Mouse (Mus musculus): ENCODE results near the gene Preb.

Preb gene

DNA sequence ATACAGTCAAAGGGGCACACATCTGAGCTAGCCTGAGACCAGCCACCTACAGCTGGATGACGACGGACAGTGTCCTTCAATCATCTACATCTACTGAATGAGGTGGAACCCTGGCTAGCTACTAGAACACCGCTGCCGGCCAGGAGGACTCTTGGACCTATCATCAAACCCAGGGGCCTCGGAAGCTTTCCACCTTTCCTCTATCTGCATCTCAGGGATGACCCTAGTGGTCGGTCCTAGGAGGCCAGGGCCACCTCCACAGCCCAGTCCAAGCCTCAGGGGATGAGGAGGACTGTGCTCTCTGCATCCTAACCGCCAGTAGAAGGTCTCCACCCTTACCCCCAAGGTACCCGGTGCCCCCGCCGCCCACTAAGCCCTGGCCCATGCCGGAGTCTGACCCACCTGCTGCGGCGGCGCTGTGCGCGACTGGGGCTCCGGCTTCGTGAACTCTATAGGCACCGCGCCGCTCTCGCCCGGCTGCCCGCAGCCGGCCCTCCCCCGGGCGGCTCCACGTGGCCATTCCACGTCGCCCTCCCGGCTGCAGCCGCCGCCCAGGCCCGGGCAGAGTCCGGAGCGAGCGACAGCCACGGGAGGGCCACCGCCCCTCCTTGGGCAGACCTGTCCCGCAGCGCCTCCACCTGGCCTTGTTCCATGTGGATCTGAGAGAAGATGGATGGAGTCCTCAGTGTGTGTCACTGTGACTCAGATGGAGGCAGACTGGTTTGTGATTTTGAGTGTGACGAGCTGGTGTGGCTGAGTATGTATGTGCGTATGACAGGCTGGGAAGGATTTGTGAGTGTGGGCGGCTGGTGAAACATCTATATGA lies 15.0 kb downstream of the Preb start, which contains the start of gene Cgref1:
Cgref1 (minus strand) TSS at position 636 of the 826 bp plus-strand sequence.
- DNase-seq (ENCODE audit: low read depth, low spot score): peak; percentile 29
- Histone ChIP-seq H3K27me3 (ENCODE audit: control insufficient read depth, insufficient read depth, low read length, poor library complexity, severe bottlenecking) (no peaks in the 10 kb centered on the region), H3K36me3 (ENCODE audit: control insufficient read depth, insufficient read depth, low read length, poor library complexity, severe bottlenecking) (no peaks in the 10 kb centered on the region)

- no peak for DNase-seq (ENCODE audit: low read depth, low spot score)
- H3K27me3 ChIP-seq (ENCODE audit: control insufficient read depth, insufficient read depth, low read length, poor library complexity, severe bottlenecking): no peaks in the 10 kb centered on the region
- H3K36me3 ChIP-seq (ENCODE audit: control insufficient read depth, insufficient read depth, low read length, poor library complexity, severe bottlenecking): no peaks in the 10 kb centered on the region
These were observed 15.8 kb downstream of the Preb start for GRCm38 (mm10) chr5:30944344-30944743.

DNA sequence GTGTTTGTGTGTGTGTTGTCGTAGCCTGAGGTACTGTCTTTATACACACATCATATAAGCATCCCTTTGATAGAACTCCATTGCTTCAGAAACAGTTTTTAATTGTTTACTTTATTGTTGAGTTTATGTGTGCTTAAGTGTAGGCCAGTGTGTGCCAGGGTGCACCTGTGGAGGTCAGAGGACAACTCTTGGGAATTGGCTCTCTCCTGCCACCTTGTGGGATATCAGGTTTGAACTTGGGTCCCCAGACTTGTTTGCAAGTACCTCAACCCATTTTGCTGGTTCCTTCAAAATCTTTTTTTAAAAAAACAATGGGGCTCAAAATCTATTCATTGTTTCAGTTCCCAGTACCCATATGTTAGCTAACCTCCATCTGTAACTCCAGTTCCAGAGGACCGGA lies 17.2 kb downstream of the Preb start:
- no peaks in the 10 kb centered on the region for H3K27me3 ChIP-seq (ENCODE audit: control insufficient read depth, insufficient read depth, low read length, poor library complexity, severe bottlenecking)
- DNase-seq (ENCODE audit: low read depth, low spot score): peak; percentile 56
- no peaks in the 10 kb centered on the region for H3K36me3 ChIP-seq (ENCODE audit: control insufficient read depth, insufficient read depth, low read length, poor library complexity, severe bottlenecking)

GRCm38 (mm10) chr5:30934725-30935461 lies 25.3 kb downstream of the Preb start:
- no peak for DNase-seq (ENCODE audit: low read depth, low spot score)
- Histone ChIP-seq H3K27me3 (ENCODE audit: control insufficient read depth, insufficient read depth, low read length, poor library complexity, severe bottlenecking) (no peaks in the 10 kb centered on the region), H3K36me3 (ENCODE audit: control insufficient read depth, insufficient read depth, low read length, poor library complexity, severe bottlenecking) (no peaks in the 10 kb centered on the region)

DNA sequence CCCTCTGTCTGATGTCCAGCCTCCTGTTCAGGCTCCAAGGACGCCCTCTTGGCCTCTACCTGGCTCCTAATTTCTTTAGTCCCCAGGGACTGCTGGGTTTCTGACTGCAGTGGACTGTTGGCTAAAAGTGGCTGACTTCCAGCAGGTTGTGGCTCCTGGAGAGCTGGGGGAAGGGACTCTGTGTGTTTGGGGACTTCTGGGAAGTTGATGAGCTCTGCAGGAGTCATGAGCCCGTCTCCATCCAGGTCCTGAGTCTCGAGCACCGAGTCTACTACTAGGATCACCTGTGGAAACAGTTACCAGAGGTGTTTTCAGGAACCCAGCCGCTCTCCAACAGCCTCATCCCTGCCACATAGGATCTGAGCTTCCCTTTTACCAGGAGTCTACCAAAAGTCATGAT lies 26.5 kb downstream of the Preb start:
- Histone ChIP-seq H3K27me3 (ENCODE audit: control insufficient read depth, insufficient read depth, low read length, poor library complexity, severe bottlenecking) (no peaks in the 10 kb centered on the region), H3K36me3 (ENCODE audit: control insufficient read depth, insufficient read depth, low read length, poor library complexity, severe bottlenecking) (no peaks in the 10 kb centered on the region)
- DNase-seq (ENCODE audit: low read depth, low spot score): no peak

DNA sequence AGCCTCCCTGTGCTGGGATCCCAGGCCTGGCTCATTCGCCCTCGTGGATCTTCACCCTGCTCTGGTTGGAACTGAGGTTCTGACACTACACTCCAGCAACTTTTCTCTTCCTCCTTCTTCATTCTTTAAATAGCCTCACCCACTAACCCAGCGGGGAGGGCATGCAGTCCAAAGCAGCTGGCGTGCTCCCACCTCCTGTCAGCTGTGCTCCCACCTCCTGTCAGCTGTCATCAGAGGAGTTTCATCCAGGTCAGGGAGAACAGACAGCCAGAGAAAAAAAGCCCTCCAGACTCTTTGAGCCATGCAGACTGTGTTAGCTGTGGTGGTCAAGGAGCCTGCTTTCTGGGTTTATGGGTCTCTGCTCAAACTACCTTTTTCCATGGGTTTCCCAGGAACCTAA lies 28.8 kb downstream of the Preb start:
- DNase-seq (ENCODE audit: low read depth, low spot score): no peak
- no peaks in the 10 kb centered on the region for H3K36me3 ChIP-seq (ENCODE audit: control insufficient read depth, insufficient read depth, low read length, poor library complexity, severe bottlenecking)
- no peaks in the 10 kb centered on the region for H3K27me3 ChIP-seq (ENCODE audit: control insufficient read depth, insufficient read depth, low read length, poor library complexity, severe bottlenecking)

DNA sequence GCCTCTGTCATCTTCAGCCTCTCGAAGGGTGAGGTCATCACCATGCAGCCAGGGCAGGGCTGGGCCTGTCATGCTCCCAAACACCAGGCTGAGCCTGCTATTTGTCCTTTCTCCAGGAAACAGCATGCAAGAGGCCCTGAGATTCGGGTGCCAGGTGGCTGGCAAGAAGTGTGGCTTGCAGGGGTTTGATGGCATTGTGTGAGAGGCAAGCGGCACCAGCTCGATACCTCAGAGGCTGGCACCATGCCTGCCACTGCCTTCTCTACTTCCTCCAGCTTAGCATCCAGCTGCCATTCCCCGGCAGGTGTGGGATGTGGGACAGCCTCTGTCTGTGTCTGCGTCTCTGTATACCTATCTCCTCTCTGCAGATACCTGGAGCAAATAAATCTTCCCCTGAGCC lies 29.3 kb downstream of the Preb start:
- H3K36me3 ChIP-seq (ENCODE audit: control insufficient read depth, insufficient read depth, low read length, poor library complexity, severe bottlenecking): no peaks in the 10 kb centered on the region
- H3K27me3 ChIP-seq (ENCODE audit: control insufficient read depth, insufficient read depth, low read length, poor library complexity, severe bottlenecking): no peaks in the 10 kb centered on the region
- DNase-seq (ENCODE audit: low read depth, low spot score): no peak

GRCm38 (mm10) chr5:30930121-30930520 lies 30.0 kb downstream of the Preb start:
- peak; percentile 75 for DNase-seq (ENCODE audit: low read depth, low spot score)
- Histone ChIP-seq H3K27me3 (ENCODE audit: control insufficient read depth, insufficient read depth, low read length, poor library complexity, severe bottlenecking) (no peaks in the 10 kb centered on the region), H3K36me3 (ENCODE audit: control insufficient read depth, insufficient read depth, low read length, poor library complexity, severe bottlenecking) (no peaks in the 10 kb centered on the region)

DNA sequence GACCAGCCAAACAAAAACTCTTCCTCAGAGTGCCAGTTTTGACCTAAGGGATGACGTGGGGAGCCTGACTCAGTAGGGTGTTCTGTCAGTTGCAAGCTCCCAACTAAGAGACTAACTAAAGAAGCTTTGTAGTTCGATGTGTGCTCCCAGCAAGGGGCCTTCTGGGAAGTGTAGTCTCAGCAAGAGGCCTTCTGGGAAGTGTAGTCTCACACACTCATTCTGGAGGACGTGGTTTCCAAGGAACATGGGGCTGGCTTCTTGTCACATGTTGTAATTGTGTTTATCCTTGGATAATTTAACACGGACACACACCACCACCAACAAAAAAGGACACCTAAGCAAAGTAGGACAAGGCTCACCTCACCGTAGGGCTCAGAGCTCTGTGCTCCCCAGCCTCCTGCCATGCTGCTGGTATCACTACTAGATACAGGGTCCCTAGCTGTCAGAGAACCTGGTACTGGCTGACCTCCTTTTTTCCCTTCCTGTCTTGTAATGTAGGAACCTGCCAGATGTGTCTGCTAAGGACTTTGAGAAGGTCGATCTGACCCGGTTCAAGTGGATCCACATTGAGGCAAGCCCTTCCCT lies 32.1 kb downstream of the Preb start:
- no peaks in the 10 kb centered on the region for H3K27me3 ChIP-seq (ENCODE audit: control insufficient read depth, insufficient read depth, low read length, poor library complexity, severe bottlenecking)
- no peak for DNase-seq (ENCODE audit: low read depth, low spot score)

DNA sequence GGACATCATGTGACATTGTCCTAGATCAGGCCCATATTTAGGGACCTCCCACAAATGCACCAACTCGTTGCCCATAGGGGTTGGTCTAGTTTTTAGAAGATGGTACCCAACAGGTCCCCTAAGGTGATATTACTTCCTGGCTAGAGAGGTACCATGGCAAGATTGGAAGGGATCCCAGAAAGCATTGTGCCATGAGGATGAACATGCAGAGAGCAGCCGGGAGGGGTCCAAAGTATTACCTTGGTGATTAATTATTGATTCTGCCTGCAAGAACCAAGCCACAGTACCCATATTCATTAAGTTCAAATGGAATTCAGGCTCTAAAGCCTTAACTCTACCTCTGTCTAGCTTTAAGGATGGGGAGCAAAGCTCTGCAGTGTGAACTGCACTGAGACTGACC lies 34.1 kb downstream of the Preb start:
- no peaks in the 10 kb centered on the region for H3K36me3 ChIP-seq (ENCODE audit: control insufficient read depth, insufficient read depth, low read length, poor library complexity, severe bottlenecking)
- no peak for DNase-seq (ENCODE audit: low read depth, low spot score)

More for the DNA sequence above, 32.1 kb downstream of the Preb start:
- H3K36me3 ChIP-seq (ENCODE audit: control insufficient read depth, insufficient read depth, low read length, poor library complexity, severe bottlenecking): no peaks in the 10 kb centered on the region

GRCm38 (mm10) chr5:30925217-30925616 lies 34.9 kb downstream of the Preb start:
- H3K36me3 ChIP-seq (ENCODE audit: control insufficient read depth, insufficient read depth, low read length, poor library complexity, severe bottlenecking): no peaks in the 10 kb centered on the region
- no peaks in the 10 kb centered on the region for H3K27me3 ChIP-seq (ENCODE audit: control insufficient read depth, insufficient read depth, low read length, poor library complexity, severe bottlenecking)
- no peak for DNase-seq (ENCODE audit: low read depth, low spot score)

More for the DNA sequence above, 34.1 kb downstream of the Preb start:
- H3K27me3 ChIP-seq (ENCODE audit: control insufficient read depth, insufficient read depth, low read length, poor library complexity, severe bottlenecking): no peaks in the 10 kb centered on the region

DNA sequence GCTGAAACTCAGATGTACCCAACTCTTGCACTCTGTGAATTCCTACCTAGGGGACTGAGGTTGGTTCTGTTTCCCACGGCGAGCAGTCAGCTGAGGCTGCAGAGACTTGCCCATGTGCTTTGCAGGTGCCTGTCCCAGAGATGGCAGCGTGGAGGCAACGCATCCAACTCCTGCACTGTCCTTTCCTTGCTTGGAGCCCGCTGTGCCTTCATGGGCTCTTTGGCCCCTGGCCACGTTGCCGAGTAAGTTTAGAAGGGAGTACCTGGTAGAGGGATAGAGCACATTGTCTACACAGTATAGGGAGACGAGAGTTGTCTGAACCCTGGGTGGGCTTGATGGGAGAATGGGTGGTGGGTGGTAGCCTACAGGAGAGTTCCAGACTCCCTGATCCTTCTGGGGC lies 35.5 kb downstream of the Preb start:
- DNase-seq (ENCODE audit: low read depth, low spot score): no peak
- no peaks in the 10 kb centered on the region for H3K27me3 ChIP-seq (ENCODE audit: control insufficient read depth, insufficient read depth, low read length, poor library complexity, severe bottlenecking)
- H3K36me3 ChIP-seq (ENCODE audit: control insufficient read depth, insufficient read depth, low read length, poor library complexity, severe bottlenecking): no peaks in the 10 kb centered on the region

GRCm38 (mm10) chr5:30923119-30923518 lies 37.0 kb downstream of the Preb start:
- DNase-seq (ENCODE audit: low read depth, low spot score): no peak
- H3K36me3 ChIP-seq (ENCODE audit: control insufficient read depth, insufficient read depth, low read length, poor library complexity, severe bottlenecking): no peaks in the 10 kb centered on the region
- H3K27me3 ChIP-seq (ENCODE audit: control insufficient read depth, insufficient read depth, low read length, poor library complexity, severe bottlenecking): no peaks in the 10 kb centered on the region

- no peaks in the 10 kb centered on the region for H3K27me3 ChIP-seq (ENCODE audit: control insufficient read depth, insufficient read depth, low read length, poor library complexity, severe bottlenecking)
- no peak for DNase-seq (ENCODE audit: low read depth, low spot score)
- H3K36me3 ChIP-seq (ENCODE audit: control insufficient read depth, insufficient read depth, low read length, poor library complexity, severe bottlenecking): no peaks in the 10 kb centered on the region
These were observed 37.5 kb downstream of the Preb start for GRCm38 (mm10) chr5:30922581-30923041.

Data from splenic B cell, adult 2 months (primary cell).